Mouse (Mus musculus): ENCODE data around the gene Zfp454.

Zfp454 gene

DNA sequence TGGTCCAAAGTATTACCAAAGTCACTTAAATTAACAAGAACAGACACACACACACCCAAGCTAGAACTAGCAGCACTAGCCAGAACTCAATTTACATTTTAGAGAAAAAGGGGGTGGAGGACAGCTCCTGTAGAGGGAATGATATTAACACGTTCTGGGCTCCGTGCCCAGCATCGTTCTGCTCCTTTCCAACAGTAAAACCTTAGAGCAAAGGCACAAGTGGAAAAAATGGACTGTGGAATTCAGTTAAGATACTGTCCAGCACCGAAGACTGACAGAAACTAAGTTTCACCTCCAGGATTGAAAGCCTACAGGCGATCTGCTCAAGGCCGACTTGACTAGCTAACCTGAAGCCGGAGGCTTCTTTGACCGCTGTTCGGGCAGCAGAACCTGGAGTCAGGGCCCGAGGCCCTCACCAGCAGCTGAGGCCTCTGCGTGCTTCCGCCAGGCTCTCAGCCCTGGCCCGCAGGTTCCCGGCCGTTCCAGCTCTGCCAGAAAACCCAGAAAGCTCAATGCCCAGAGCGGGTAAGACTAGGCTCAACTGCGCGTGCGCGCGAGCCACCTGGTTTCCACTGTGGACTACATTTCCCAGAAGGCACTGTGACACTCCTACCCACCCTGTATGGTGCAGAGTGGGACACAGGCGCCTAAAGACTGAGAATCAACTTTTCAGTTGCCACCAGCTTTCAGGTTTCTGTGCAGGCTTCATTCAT, 46.3 kb downstream of the Zfp454 start, which contains the start of gene Zfp879:
Gene Zfp879, minus strand, starts transcription at position 530 of the 713 bp plus-strand sequence.
- peak; percentile 87 for DNase-seq (ENCODE audit: low spot score)

DNA sequence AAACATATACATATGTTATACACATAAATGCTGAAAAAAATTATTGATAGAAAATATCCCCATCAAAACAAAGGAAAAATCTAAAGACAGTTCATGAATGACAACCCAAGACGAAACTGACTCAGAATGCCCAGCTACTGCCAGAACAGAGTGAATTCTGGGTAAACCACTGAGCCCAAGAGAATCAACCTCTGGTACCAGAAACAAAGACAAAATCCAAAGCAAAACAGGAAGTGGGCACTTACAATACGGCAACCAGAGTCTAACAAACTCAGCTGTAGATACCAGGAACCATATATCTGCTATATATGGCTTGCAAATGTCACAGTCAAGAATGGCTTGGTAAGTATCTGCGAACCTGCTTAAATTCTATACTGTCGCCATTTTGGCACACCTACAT, 51.7 kb downstream of the Zfp454 start:
- no peak for DNase-seq (ENCODE audit: low spot score)

- DNase-seq (ENCODE audit: low spot score), result peak; percentile 88
Observed at GRCm38 (mm10) chr11:50827010-50827953, 60.2 kb downstream of the Zfp454 start, which contains the start of gene Zfp354c. Gene Zfp354c (minus strand): TSS chr11:50827724.

- DNase-seq (ENCODE audit: low spot score), result no peak
Observed at GRCm38 (mm10) chr11:50826214-50826613, 61.2 kb downstream of the Zfp454 start.

Measured in yolk sac, embryonic 10.5 days (tissue).